Mouse (Mus musculus): ENCODE measurements around the gene Amh. TPM values are rescaled to one million over a fixed set of nuclear protein-coding genes. Genes with fewer than 3 reads are reported as not detected.

Gene Amh
- polyA plus RNA-seq, 1 experiment from 2014 or later, result not detected

- WGBS, result 6% methylated on average over 38 of the region's 51 CpGs
- ATAC-seq (replicated peaks; ENCODE audit: low FRiP score, low TSS enrichment, low read depth) (no peak), DNase-seq (ENCODE audit: low spot score) (no peak)
- H3K4me3 ChIP-seq (ENCODE audit: low read depth, low read length), result peak within 1 kb of the TSS; percentile 35
- H3K4me1 ChIP-seq (replicated peaks; ENCODE audit: control insufficient read depth, insufficient read depth, low read length), result 0 out of 2 replicates have a peak, but pooled peaks cover 4% of the 10 kb centered on the region
- no peaks in the 10 kb centered on the region for H3K9me3 ChIP-seq (ENCODE audit: control insufficient read depth, low read length)
- peak within 1 kb of the TSS; percentile 22; the same call in 1 of the 2 replicates for H3K9ac ChIP-seq (ENCODE audit: low read length)
- H3K4me2 ChIP-seq (ENCODE audit: low read length), result peak within 1 kb of the TSS; percentile 69
- peaks cover 44% of the 10 kb centered on the region for H3K27me3 ChIP-seq (replicated peaks; ENCODE audit: control insufficient read depth, insufficient read depth, low read length)
- H3K36me3 ChIP-seq (ENCODE audit: control insufficient read depth, insufficient read depth, low read length), result no peaks in the 10 kb centered on the region
- no peak within 1 kb of the TSS for H3K27ac ChIP-seq (ENCODE audit: low read depth)
Measured at GRCm38 (mm10) chr10:80843931-80844547, 39.0 kb downstream of the Amh start, which contains the start of gene Lingo3. Gene Lingo3, minus strand, starts transcription at chr10:80844039.

- no peaks in the 10 kb centered on the region for H3K36me3 ChIP-seq (ENCODE audit: control insufficient read depth, insufficient read depth, low read length)
- H3K4me1 ChIP-seq (replicated peaks; ENCODE audit: control insufficient read depth, insufficient read depth, low read length), result 0 out of 2 replicates have a peak, but pooled peaks cover 4% of the 10 kb centered on the region
- no peak overlapping the region for H3K27ac ChIP-seq (ENCODE audit: low read depth)
- no peaks in the 10 kb centered on the region for H3K9me3 ChIP-seq (ENCODE audit: control insufficient read depth, low read length)
- WGBS, result 58% methylated on average over 8 of the region's 8 CpGs
- H3K9ac ChIP-seq (ENCODE audit: low read length), result no peak overlapping the region
- no peak overlapping the region for H3K4me3 ChIP-seq (ENCODE audit: low read depth, low read length)
- no peak overlapping the region for H3K4me2 ChIP-seq (ENCODE audit: low read length)
- peaks cover 44% of the 10 kb centered on the region for H3K27me3 ChIP-seq (replicated peaks; ENCODE audit: control insufficient read depth, insufficient read depth, low read length)
- ATAC-seq (replicated peaks; ENCODE audit: low FRiP score, low TSS enrichment, low read depth) (no peak), DNase-seq (ENCODE audit: low spot score) (no peak)
Measured at GRCm38 (mm10) chr10:80845055-80845693, 40.1 kb downstream of the Amh start.

GRCm38 (mm10) chr10:80845732-80846131, 40.7 kb downstream of the Amh start:
- DNase-seq (ENCODE audit: low spot score) (no peak), ATAC-seq (replicated peaks; ENCODE audit: low FRiP score, low TSS enrichment, low read depth) (no peak)
- Histone ChIP-seq H3K4me2 (ENCODE audit: low read length) (no peak overlapping the region), H3K4me1 (replicated peaks; ENCODE audit: control insufficient read depth, insufficient read depth, low read length) (0 out of 2 replicates have a peak, but pooled peaks cover 4% of the 10 kb centered on the region), H3K9ac (ENCODE audit: low read length) (no peak overlapping the region), H3K27me3 (replicated peaks; ENCODE audit: control insufficient read depth, insufficient read depth, low read length) (peaks cover 44% of the 10 kb centered on the region), H3K4me3 (ENCODE audit: low read depth, low read length) (no peak overlapping the region), H3K9me3 (ENCODE audit: control insufficient read depth, low read length) (no peaks in the 10 kb centered on the region), H3K27ac (ENCODE audit: low read depth) (no peak overlapping the region), H3K36me3 (ENCODE audit: control insufficient read depth, insufficient read depth, low read length) (no peaks in the 10 kb centered on the region)
- WGBS, result 69% methylated on average over 12 of the region's 12 CpGs

- 12% methylated on average over 10 of the region's 10 CpGs for WGBS
- peak; percentile 40; the same call in 1 of the 2 replicates for ATAC-seq (replicated peaks; ENCODE audit: low FRiP score, low TSS enrichment, low read depth)
Measured at GRCm38 (mm10) chr10:80848571-80848970, 43.5 kb downstream of the Amh start.

DNA sequence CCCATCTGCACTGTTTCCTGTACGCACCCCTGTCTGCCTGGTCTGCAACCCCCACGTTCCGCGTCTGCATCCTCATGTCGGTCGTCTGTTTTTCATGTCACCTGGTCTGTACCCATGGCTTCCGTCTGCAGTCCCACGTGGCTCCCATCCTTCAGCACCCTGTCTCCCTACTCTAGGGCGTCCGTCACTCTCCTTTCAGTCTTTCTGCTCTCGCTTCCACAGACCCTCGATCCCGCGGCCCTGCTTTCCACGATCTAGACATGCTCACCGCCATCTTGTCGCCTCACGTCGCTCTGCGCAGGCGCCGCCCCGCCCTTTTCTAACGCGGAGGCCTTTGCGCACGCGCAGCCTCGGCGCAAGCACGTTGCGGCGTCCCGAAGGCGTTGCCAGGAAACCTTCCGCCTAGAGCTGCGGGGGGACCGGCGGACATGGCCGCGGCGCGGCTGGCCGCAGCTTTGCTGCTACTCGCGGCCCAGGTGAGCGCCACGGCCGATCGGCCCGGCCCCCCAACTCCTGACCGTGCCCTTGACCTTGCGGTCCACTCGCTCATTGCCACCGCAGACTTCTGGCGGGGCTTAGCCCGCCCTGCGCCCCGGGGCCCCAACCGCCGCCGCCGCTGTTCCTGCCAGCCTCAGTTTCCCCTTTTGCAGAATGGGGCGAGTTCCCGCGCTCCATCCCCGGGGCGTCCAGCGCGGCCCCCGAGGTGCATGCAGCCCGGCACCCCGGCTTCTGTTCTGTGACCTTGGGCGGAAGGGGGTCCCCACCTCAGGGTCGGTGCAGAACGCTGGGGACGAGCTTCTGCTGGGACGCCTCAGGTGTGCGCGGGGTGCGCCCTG, 50.1 kb downstream of the Amh start, which contains the start of the genes Lsm7 and Sppl2b:
Gene Lsm7, minus strand, starts transcription at position 297 of the 836 bp plus-strand sequence.
Gene Sppl2b, plus strand, starts transcription at position 363 of the 836 bp plus-strand sequence.
- H3K4me2 ChIP-seq (ENCODE audit: low read length), result peak within 1 kb of the TSS; percentile 99
- H3K9ac ChIP-seq (ENCODE audit: low read length), result peak within 1 kb of the TSS; percentile 80
- under 1% methylated on average over 81 of the region's 81 CpGs for WGBS
- H3K36me3 ChIP-seq (ENCODE audit: control insufficient read depth, insufficient read depth, low read length), result peaks cover 23% of the 10 kb centered on the region
- DNase-seq (ENCODE audit: low spot score) (peak; percentile 97), ATAC-seq (replicated peaks; ENCODE audit: low FRiP score, low TSS enrichment, low read depth) (peak; percentile 76)
- no peaks in the 10 kb centered on the region for H3K9me3 ChIP-seq (ENCODE audit: control insufficient read depth, low read length)
- H3K27me3 ChIP-seq (replicated peaks; ENCODE audit: control insufficient read depth, insufficient read depth, low read length), result no peaks in the 10 kb centered on the region
- H3K4me1 ChIP-seq (replicated peaks; ENCODE audit: control insufficient read depth, insufficient read depth, low read length), result peaks cover 17% of the 10 kb centered on the region
- peak within 1 kb of the TSS; percentile 16; the same call in 1 of the 2 replicates for H3K27ac ChIP-seq (ENCODE audit: low read depth)
- H3K4me3 ChIP-seq (ENCODE audit: low read depth, low read length), result peak within 1 kb of the TSS; percentile 99

More at GRCm38 (mm10) chr10:80848571-80848970, 43.5 kb downstream of the Amh start:
- Histone ChIP-seq H3K27ac (ENCODE audit: low read depth) (no peak overlapping the region), H3K27me3 (replicated peaks; ENCODE audit: control insufficient read depth, insufficient read depth, low read length) (peaks cover 24% of the 10 kb centered on the region), H3K36me3 (ENCODE audit: control insufficient read depth, insufficient read depth, low read length) (peaks cover 22% of the 10 kb centered on the region), H3K4me1 (replicated peaks; ENCODE audit: control insufficient read depth, insufficient read depth, low read length) (0 out of 2 replicates have a peak, but pooled peaks cover 4% of the 10 kb centered on the region), H3K4me2 (ENCODE audit: low read length) (no peak overlapping the region), H3K4me3 (ENCODE audit: low read depth, low read length) (no peak overlapping the region), H3K9me3 (ENCODE audit: control insufficient read depth, low read length) (no peaks in the 10 kb centered on the region), H3K9ac (ENCODE audit: low read length) (no peak overlapping the region)
- DNase-seq (ENCODE audit: low spot score), result no peak

GRCm38 (mm10) chr10:80855749-80856073, 50.7 kb downstream of the Amh start:
- WGBS, result 25% methylated on average over 11 of the region's 11 CpGs
- DNase-seq (ENCODE audit: low spot score), result peak; percentile 63
- H3K9me3 ChIP-seq (ENCODE audit: control insufficient read depth, low read length), result no peaks in the 10 kb centered on the region
- no peaks in the 10 kb centered on the region for H3K27me3 ChIP-seq (replicated peaks; ENCODE audit: control insufficient read depth, insufficient read depth, low read length)
- H3K9ac ChIP-seq (ENCODE audit: low read length), result peak overlapping the region; percentile 80
- H3K4me3 ChIP-seq (ENCODE audit: low read depth, low read length), result peak overlapping the region; percentile 99
- peaks cover 17% of the 10 kb centered on the region for H3K4me1 ChIP-seq (replicated peaks; ENCODE audit: control insufficient read depth, insufficient read depth, low read length)
- peak overlapping the region; percentile 99 for H3K4me2 ChIP-seq (ENCODE audit: low read length)
- H3K27ac ChIP-seq (ENCODE audit: low read depth), result no peak overlapping the region
- ATAC-seq (replicated peaks; ENCODE audit: low FRiP score, low TSS enrichment, low read depth), result no peak
- peaks cover 23% of the 10 kb centered on the region for H3K36me3 ChIP-seq (ENCODE audit: control insufficient read depth, insufficient read depth, low read length)

DNA sequence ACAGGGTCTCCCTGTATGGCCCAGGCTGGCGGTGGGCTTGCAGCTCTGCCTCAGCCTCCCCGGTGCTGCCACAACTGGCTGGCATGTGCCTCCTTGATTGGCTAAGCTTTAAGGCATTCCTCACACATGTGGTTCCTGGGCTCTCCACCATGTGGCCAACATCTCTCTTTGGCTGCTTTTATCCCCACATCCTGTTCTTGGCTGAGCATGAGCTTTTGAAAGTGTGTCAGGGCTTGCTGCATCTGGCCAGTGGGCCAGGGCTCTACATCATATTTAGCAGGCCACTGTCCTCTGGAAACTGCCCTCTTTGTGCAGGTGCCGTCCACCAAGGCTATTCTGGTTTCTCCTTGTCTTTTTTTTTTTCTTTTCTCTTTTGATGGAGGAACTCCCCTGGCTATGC, 51.2 kb downstream of the Amh start:
- no peak overlapping the region for H3K27ac ChIP-seq (ENCODE audit: low read depth)
- no peak for DNase-seq (ENCODE audit: low spot score)
- peak overlapping the region; percentile 80; the same call in 1 of the 2 replicates for H3K9ac ChIP-seq (ENCODE audit: low read length)

DNA sequence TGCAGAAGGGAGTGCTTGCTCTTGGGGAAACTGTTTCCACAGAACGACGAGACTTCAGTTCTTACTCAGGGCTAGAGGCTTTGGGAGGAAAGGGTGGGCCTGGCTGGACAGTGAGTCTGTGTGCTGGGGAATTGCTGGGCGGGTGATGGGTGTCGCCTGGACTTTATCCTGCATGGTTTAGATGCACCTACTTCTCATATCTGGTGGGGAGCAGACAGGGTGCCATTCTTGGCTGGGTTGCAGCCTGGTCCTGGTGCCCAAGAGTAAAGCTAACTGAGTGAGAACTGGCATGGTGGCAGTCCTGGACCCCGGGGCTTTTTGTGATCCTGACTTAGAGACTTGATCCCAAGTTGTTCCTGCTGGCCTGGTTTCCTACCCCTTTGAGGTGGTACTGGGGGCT, 51.9 kb downstream of the Amh start:
- Histone ChIP-seq H3K36me3 (ENCODE audit: control insufficient read depth, insufficient read depth, low read length) (peaks cover 20% of the 10 kb centered on the region), H3K27me3 (replicated peaks; ENCODE audit: control insufficient read depth, insufficient read depth, low read length) (no peaks in the 10 kb centered on the region), H3K9me3 (ENCODE audit: control insufficient read depth, low read length) (no peaks in the 10 kb centered on the region), H3K9ac (ENCODE audit: low read length) (no peak overlapping the region), H3K4me1 (replicated peaks; ENCODE audit: control insufficient read depth, insufficient read depth, low read length) (peaks cover 17% of the 10 kb centered on the region), H3K27ac (ENCODE audit: low read depth) (no peak overlapping the region), H3K4me2 (ENCODE audit: low read length) (no peak overlapping the region; the same call in 1 of the 2 replicates), H3K4me3 (ENCODE audit: low read depth, low read length) (no peak overlapping the region)
- no peak for DNase-seq (ENCODE audit: low spot score)
- no peak for ATAC-seq (replicated peaks; ENCODE audit: low FRiP score, low TSS enrichment, low read depth)
- 64% methylated on average over 5 of the region's 5 CpGs for WGBS

More for the DNA sequence above, 51.2 kb downstream of the Amh start:
- H3K4me1 ChIP-seq (replicated peaks; ENCODE audit: control insufficient read depth, insufficient read depth, low read length), result peaks cover 17% of the 10 kb centered on the region
- peak overlapping the region; percentile 99 for H3K4me2 ChIP-seq (ENCODE audit: low read length)
- peak overlapping the region; percentile 99 for H3K4me3 ChIP-seq (ENCODE audit: low read depth, low read length)
- H3K9me3 ChIP-seq (ENCODE audit: control insufficient read depth, low read length), result no peaks in the 10 kb centered on the region
- H3K36me3 ChIP-seq (ENCODE audit: control insufficient read depth, insufficient read depth, low read length), result peaks cover 20% of the 10 kb centered on the region
- no peak for ATAC-seq (replicated peaks; ENCODE audit: low FRiP score, low TSS enrichment, low read depth)
- H3K27me3 ChIP-seq (replicated peaks; ENCODE audit: control insufficient read depth, insufficient read depth, low read length), result no peaks in the 10 kb centered on the region
- 55% methylated on average over 3 of the region's 3 CpGs for WGBS

Measured in intestine, embryonic 14.5 days (tissue).